Mouse (Mus musculus) Patski (cell line): ENCODE results near the gene P4ha3. TPM values are rescaled to one million over a fixed set of nuclear protein-coding genes. Genes with fewer than 3 reads are reported as not detected.
A peak's percentile ranks its signal among the peaks of the same experiment; 100 is the strongest.
"Not testable (repeated sequence)": the region's sequence is repeated elsewhere in the genome, so short reads cannot be mapped to it uniquely, and the experiment has no call there.

Experiments used
- ATAC-seq: fragments of 100-300 bp; one replicate; pipeline ENCODE4 v1.8.0; 2021
- CTCF ChIA-PET: fragments of 350-600 bp; sonication (Branson Sonifier 250); formaldehyde crosslinking; loops from one replicate; lab custom pipeline; 2022; ENCODE audit warnings: inconsistent platforms; lab: Charles Lee
- POLR2A ChIA-PET: fragments of 350-600 bp; sonication (Branson Sonifier 250); formaldehyde crosslinking; loops from one replicate; lab custom pipeline; 2022; ENCODE audit warnings: antibody characterized with exemption, inconsistent platforms; lab: Charles Lee
- DNase-seq: peaks from one replicate; pipeline ENCODE4 v3.0.0-alpha.2; 2011; ENCODE audit warnings: low read depth, low spot score
- H3K27me3 ChIP-seq: fragments of 371-371 bp; one replicate; pipeline ENCODE4 v1.5.1; 2021
- CTCF ChIP-seq: fragments of 100-300 bp; IDR thresholded peaks from one replicate; pipeline ENCODE4 v1.5.1; 2021
- in situ Hi-C: fragments of 300-500 bp; cut with MboI; formaldehyde crosslinking; loops from 3 replicates; pipeline ENCODE4 v1.11.1; 2018; ENCODE audit warnings: low pct_unique_long_range_greater_than_20kb, mixed read lengths
- polyA plus RNA-seq: library from polyadenylated mRNA; unstranded; gene quantifications from one replicate; pipeline ENCODE4 v1.2.3, GENCODE M21; 2021

The P4ha3 gene
- 0.09 TPM for polyA plus RNA-seq

DNA sequence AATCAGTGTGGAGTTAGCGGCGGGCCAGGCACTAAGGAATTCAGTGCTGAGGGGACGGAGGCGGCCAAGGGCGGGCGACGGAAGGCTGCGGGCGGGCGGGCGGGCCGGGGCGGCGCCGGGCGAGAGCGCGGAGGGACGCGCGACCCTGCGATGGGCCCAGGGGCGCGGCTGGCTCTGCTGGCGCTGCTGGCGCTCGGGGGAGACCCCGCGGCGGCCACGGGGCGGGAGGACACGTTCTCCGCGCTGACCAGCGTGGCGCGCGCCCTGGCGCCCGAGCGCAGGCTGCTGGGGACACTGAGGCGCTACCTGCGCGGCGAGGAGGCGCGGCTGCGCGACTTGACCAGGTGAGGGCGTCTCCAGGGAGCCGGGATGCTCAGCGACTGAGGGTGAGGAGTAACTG is at the start of gene P4ha3:
Gene P4ha3, plus strand, starts transcription at position 138 of the 400 bp plus-strand sequence.
- peak; percentile 43 for TF ChIP-seq CTCF
- DNase-seq, result no peak
- H3K27me3 ChIP-seq, result no peaks in the 10 kb centered on the region
- ATAC-seq, result no peak
- CTCF ChIA-PET, result no interaction called here
- in situ Hi-C loops, result no loop called here
- POLR2A ChIA-PET, result no interaction called here

DNA sequence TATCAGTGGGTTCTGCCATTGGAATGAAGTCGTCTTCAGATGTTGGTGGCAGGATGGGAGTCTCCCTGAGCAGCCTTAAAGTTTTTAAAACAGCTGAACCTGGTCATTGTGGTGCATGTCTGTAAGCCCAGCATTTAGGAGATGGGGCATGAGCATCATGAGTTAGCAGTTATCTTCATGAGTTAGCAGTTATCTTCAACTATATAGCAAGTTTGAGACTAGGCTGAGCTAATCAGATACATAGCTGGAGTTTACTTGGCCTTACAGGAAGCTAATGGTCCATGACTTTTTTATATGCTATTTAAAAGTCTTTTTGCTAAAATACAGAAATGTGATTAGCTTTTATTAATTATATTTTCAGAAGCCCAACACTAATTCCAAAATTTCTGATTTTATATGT is 47.0 kb upstream of the P4ha3 start:
- DNase-seq, result no peak
- POLR2A ChIA-PET, result interaction anchor here (0.6 kb wide), 1 partner anchor 378 kb away, joined by 3 read pairs; no protein-coding TSS in a partner anchor
- H3K27me3 ChIP-seq, result peaks cover 40% of the 10 kb centered on the region
- no peak for TF ChIP-seq CTCF
- ATAC-seq, result no peak
- CTCF ChIA-PET, result interaction anchor here (0.8 to 1.5 kb wide), 3 partner anchors 10 to 48 kb away, joined by 3 to 4 read pairs (median 3); no protein-coding TSS in a partner anchor
- in situ Hi-C loops, result loop anchor here (5.0 kb wide), 1 partner anchor 116 kb away; the partner anchor contains the start of gene Pold3

- no peak for TF ChIP-seq CTCF
- POLR2A ChIA-PET, result no interaction called here
These were observed 44.7 kb upstream of the P4ha3 start for GRCm38 (mm10) chr7:100240601-100241000.

DNA sequence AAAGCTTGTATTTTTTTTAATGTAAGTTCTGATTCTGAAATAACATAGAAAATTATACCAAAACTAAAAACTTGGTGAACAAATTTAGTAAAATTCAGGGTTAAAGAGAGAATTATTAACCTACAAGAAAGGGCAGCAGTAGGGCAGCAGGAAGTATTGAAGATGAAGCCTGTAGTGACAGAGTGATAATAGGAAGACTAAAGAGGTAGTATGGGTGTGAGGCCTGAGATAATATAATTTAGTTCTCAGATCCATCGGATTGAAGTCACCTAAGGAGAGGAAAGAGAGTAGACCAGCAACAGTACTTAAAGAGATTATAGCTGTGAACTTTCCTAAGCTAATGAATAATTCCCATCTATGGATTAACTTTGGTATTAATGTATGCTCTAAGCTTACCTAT is 42.3 kb upstream of the P4ha3 start:
- no peak for DNase-seq
- H3K27me3 ChIP-seq, result peaks cover 29% of the 10 kb centered on the region
- ChIA-PET POLR2A (no interaction called here), CTCF (interaction anchor here (1.2 to 1.7 kb wide), 2 partner anchors 53 to 55 kb away, joined by 3 to 5 read pairs; no protein-coding TSS in a partner anchor)
- TF ChIP-seq CTCF, result no peak
- no peak for ATAC-seq
- in situ Hi-C loops, result loop anchor here (5.0 kb wide), 1 partner anchor 51 kb away; no protein-coding TSS in a partner anchor

More at GRCm38 (mm10) chr7:100240601-100241000, 44.7 kb upstream of the P4ha3 start:
- CTCF ChIA-PET, result interaction anchor here (1.5 kb wide), 1 partner anchor 51 kb away, joined by 3 read pairs; no protein-coding TSS in a partner anchor
- in situ Hi-C loops, result loop anchor here (5.0 kb wide), 1 partner anchor 48 kb away; no protein-coding TSS in a partner anchor
- ATAC-seq, result no peak
- peaks cover 36% of the 10 kb centered on the region for H3K27me3 ChIP-seq
- no peak for DNase-seq

- in situ Hi-C loops, result loop anchor here (5.0 kb wide), 1 partner anchor 52 kb away; no protein-coding TSS in a partner anchor
- ChIA-PET CTCF (interaction anchor here (1.7 kb wide), 1 partner anchor 54 kb away, joined by 5 read pairs; no protein-coding TSS in a partner anchor), POLR2A (no interaction called here)
- DNase-seq (no peak), ATAC-seq (no peak)
- no peak for TF ChIP-seq CTCF
- peaks cover 42% of the 10 kb centered on the region for H3K27me3 ChIP-seq
These were observed 41.1 kb upstream of the P4ha3 start for GRCm38 (mm10) chr7:100244225-100244624.

DNA sequence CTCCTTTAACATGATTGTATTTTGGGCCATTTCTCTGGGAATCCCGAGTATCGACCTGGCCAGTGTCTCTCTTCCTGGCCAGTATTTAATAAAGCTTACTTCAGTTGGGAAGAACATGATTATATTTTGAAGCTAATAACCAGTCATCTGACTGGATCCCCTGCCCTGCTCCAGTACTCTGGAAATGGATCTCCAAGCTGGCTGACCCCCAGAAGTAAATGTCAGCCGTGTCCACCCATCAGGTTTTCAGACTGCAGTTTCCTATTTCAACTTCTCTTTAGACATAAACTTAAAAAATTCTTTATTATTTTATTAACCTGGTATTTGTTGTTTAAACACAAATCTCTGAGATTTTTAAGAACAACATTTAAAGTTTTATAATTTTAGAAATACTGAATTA is 40.1 kb upstream of the P4ha3 start:
- in situ Hi-C loops, result no loop called here
- ChIA-PET POLR2A (no interaction called here), CTCF (no interaction called here)
- peaks cover 45% of the 10 kb centered on the region for H3K27me3 ChIP-seq
- DNase-seq (no peak), ATAC-seq (no peak)
- TF ChIP-seq CTCF, result no peak

GRCm38 (mm10) chr7:100250667-100251066 is 34.7 kb upstream of the P4ha3 start:
- no peak for ATAC-seq
- POLR2A ChIA-PET, result no interaction called here
- DNase-seq, result no peak
- in situ Hi-C loops, result no loop called here
- CTCF ChIA-PET, result interaction anchor here (2.2 kb wide), 1 partner anchor 26 kb away, joined by 6 read pairs; no protein-coding TSS in a partner anchor
- H3K27me3 ChIP-seq, result peaks cover 31% of the 10 kb centered on the region
- TF ChIP-seq CTCF, result no peak

DNA sequence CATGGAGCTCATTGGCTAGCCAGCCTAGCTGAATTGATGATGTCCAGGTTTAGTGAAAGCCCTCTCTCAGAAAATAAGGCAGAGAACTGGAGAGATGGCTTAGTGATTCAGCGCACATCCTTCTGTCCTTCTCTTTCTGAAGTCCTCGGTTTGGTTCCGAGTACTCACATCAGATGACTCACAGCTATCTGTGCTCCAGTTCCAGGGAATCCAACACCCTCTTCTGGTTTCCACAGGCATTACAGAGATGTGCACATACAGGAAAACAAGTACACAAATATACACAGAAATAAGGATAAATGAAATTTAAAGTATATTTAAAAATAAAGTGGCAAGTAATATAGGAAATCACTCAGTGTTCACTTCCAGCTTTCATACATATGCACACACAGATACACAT is 23.0 kb upstream of the P4ha3 start:
- ChIA-PET POLR2A (interaction anchor here (1.5 kb wide), 1 partner anchor 10 kb away, joined by 5 read pairs; no protein-coding TSS in a partner anchor), CTCF (interaction anchor here (1.0 to 2.9 kb wide), 5 partner anchors 9 to 274 kb away, joined by 3 to 10 read pairs (median 3); no protein-coding TSS in a partner anchor)
- ATAC-seq, result no peak
- TF ChIP-seq CTCF, result peak; percentile 62
- DNase-seq, result no peak
- H3K27me3 ChIP-seq, result peaks cover 4% of the 10 kb centered on the region
- in situ Hi-C loops, result no loop called here

DNA sequence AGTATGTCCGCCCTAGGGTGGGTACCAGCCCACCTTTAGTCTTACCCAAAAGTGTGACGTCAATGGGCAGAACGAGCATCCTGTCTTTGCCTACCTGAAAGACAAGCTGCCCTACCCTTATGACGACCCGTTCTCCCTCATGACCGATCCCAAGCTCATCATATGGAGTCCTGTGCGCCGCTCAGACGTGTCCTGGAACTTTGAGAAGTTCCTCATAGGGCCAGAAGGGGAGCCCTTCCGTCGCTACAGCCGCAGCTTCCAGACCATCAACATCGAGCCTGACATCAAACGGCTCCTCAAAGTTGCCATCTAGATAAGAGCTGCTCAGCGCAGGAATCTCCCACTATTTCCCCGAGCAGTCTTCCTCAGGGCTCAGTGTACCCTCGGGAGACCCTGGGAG is 20.4 kb upstream of the P4ha3 start:
- ATAC-seq, POLR2A ChIA-PET, in situ Hi-C loops, H3K27me3 ChIP-seq, DNase-seq: not testable (repeated sequence)
- CTCF ChIA-PET, result interaction anchor here (2.1 kb wide), 1 partner anchor 12 kb away, joined by 7 read pairs; no protein-coding TSS in a partner anchor

- peaks cover 15% of the 10 kb centered on the region for H3K27me3 ChIP-seq
- ATAC-seq (no peak), DNase-seq (no peak)
- CTCF ChIA-PET, result interaction anchor here (0.9 kb wide), 1 partner anchor 12 kb away, joined by 3 read pairs; no protein-coding TSS in a partner anchor
- in situ Hi-C loops, result no loop called here
- POLR2A ChIA-PET, result no interaction called here
- TF ChIP-seq CTCF, result no peak
These were observed 13.0 kb upstream of the P4ha3 start for GRCm38 (mm10) chr7:100272369-100272768.

DNA sequence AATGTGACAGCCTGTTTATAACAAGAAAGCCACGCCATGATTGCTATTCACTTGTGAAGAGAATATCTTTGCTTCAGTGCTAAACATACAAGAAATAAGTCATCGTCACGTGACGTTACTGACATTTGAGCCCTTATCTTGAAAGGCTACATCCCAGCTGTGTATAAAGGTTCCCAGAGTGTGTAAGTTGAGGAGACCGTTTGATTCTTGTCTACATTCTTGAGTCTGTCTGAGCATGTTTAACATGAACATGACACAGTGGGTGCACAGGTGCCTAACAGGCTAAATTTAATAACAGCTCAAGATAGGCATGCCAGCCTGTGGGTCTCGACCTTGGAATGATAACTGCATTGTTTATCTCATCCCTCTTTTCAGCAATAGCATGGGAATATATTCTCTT is 10.8 kb upstream of the P4ha3 start:
- POLR2A ChIA-PET, result no interaction called here

More for the DNA sequence above, 10.8 kb upstream of the P4ha3 start:
- in situ Hi-C loops, result no loop called here
- DNase-seq, result no peak
- peaks cover 20% of the 10 kb centered on the region for H3K27me3 ChIP-seq
- CTCF ChIA-PET, result interaction anchor here (0.9 to 2.7 kb wide), 3 partner anchors 8 to 18 kb away, joined by 3 to 8 read pairs (median 4); no protein-coding TSS in a partner anchor
- TF ChIP-seq CTCF, result no peak
- no peak for ATAC-seq
